Mouse (Mus musculus) CD8-positive naive resting alpha-beta T cell, adult 2 months (primary cell): ENCODE results near the gene AW822073.
"Not testable (repeated sequence)": the region's sequence is repeated elsewhere in the genome, so short reads cannot be mapped to it uniquely, and the experiment has no call there.

ENCODE experiments used
- DNase-seq, 2 experiments: peaks; one replicate each; pipeline ENCODE4 v3.0.0; 2022; ENCODE audit warnings: low read depth in 2 of 2, low spot score in 2 of 2

AW822073 gene

GRCm38 (mm10) chr10:58223161-58223560 lies 1.6 kb downstream of the AW822073 start:
- DNase-seq = not testable (repeated sequence)

- not testable (repeated sequence) for DNase-seq
Observed at GRCm38 (mm10) chr10:58221571-58221970, 3.2 kb downstream of the AW822073 start.

GRCm38 (mm10) chr10:58220726-58221125 lies 4.0 kb downstream of the AW822073 start:
- DNase-seq = no peak

GRCm38 (mm10) chr10:58217366-58217765 lies 7.4 kb downstream of the AW822073 start:
- DNase-seq = no peak

- DNase-seq = no peak
Observed at GRCm38 (mm10) chr10:58215353-58215752, 9.4 kb downstream of the AW822073 start.

GRCm38 (mm10) chr10:58214934-58215333 lies 9.8 kb downstream of the AW822073 start:
- DNase-seq = no peak

- no peak for DNase-seq
Observed at GRCm38 (mm10) chr10:58214497-58214896, 10.2 kb downstream of the AW822073 start.

GRCm38 (mm10) chr10:58212230-58212629 lies 12.5 kb downstream of the AW822073 start:
- no peak for DNase-seq

- DNase-seq = no peak
Observed at GRCm38 (mm10) chr10:58211213-58211612, 13.5 kb downstream of the AW822073 start.

GRCm38 (mm10) chr10:58210514-58210913 lies 14.2 kb downstream of the AW822073 start:
- no peak for DNase-seq

GRCm38 (mm10) chr10:58209710-58210467 lies 14.8 kb downstream of the AW822073 start:
- no peak for DNase-seq

GRCm38 (mm10) chr10:58206639-58207404 lies 17.9 kb downstream of the AW822073 start:
- DNase-seq = no peak

- no peak for DNase-seq
Observed at GRCm38 (mm10) chr10:58205986-58206385, 18.7 kb downstream of the AW822073 start.
